Mouse (Mus musculus): ENCODE data around the gene Dnajb8.

- TF ChIP-seq EP300 (IDR thresholded peaks at IDR 0.05; ENCODE audit: low read length) (no peak), CTCF (conservative IDR thresholded peaks at IDR 0.05 in 1 of 2, IDR thresholded peaks at IDR 0.05 in 1 of 2; ENCODE audit: low read depth in 2 of 2, low read length in 2 of 2) (no peak), MAX (IDR thresholded peaks at IDR 0.05; ENCODE audit: low read length) (no peak), POLR2AphosphoS2 (IDR thresholded peaks at IDR 0.05; ENCODE audit: low read depth, low read length) (no peak), ZC3H11A (IDR thresholded peaks at IDR 0.05; ENCODE audit: low read depth, low read length) (no peak), NRF1 (IDR thresholded peaks at IDR 0.05; ENCODE audit: low read depth, low read length) (no peak), POLR2A (IDR thresholded peaks at IDR 0.05; ENCODE audit: low read depth, low read length) (no peak), SIN3A (IDR thresholded peaks at IDR 0.05; ENCODE audit: low read length) (no peak), MXI1 (IDR thresholded peaks at IDR 0.05; ENCODE audit: low read depth, low read length) (no peak)
These were observed 9.8 kb downstream of the Dnajb8 start for GRCm38 (mm10) chr6:88231821-88232220.

All from CH12.LX (cell line).